Mouse (Mus musculus) hindbrain, embryonic 15.5 days (tissue): ENCODE measurements around the gene Dpm2. TPM values are rescaled to one million over a fixed set of nuclear protein-coding genes. Genes with fewer than 3 reads are reported as not detected.
A peak's percentile ranks its signal among the peaks of the same experiment; 100 is the strongest.

Source experiments
- ATAC-seq: fragments of 200-750 bp; cut with Nextera tagmentation; 2 replicates; pipeline ENCODE4 v1.8.0; 2017; ENCODE audit warnings: low read depth, moderate number of reproducible peaks, moderate TSS enrichment; ENCODE audit not compliant: low FRiP score
- H3K27ac ChIP-seq: fragments of 300-500 bp; sonication (generic); replicated peaks from 2 replicates; pipeline ENCODE4 v1.5.1; 2015; ENCODE audit warnings: mild to moderate bottlenecking, inconsistent platforms
- H3K27me3 ChIP-seq: fragments of 300-500 bp; sonication (generic); 2 replicates; pipeline ENCODE4 v1.6.1; 2015; ENCODE audit warnings: control low read depth, inconsistent platforms
- H3K36me3 ChIP-seq: fragments of 300-500 bp; sonication (generic); 2 replicates; pipeline ENCODE4 v1.6.1; 2015; ENCODE audit warnings: control low read depth, inconsistent platforms
- H3K4me1 ChIP-seq: fragments of 300-500 bp; sonication (generic); replicated peaks from 2 replicates; pipeline ENCODE4 v1.6.1; 2015; ENCODE audit warnings: control low read depth, inconsistent platforms
- H3K4me2 ChIP-seq: fragments of 300-500 bp; sonication (generic); 2 replicates; pipeline ENCODE4 v1.6.1; 2015; ENCODE audit warnings: moderate library complexity, mild to moderate bottlenecking, inconsistent platforms
- H3K4me3 ChIP-seq: fragments of 300-500 bp; sonication (generic); 2 replicates; pipeline ENCODE4 v1.5.1; 2015; ENCODE audit warnings: mild to moderate bottlenecking, inconsistent platforms
- H3K9ac ChIP-seq: fragments of 300-500 bp; sonication (generic); 2 replicates; pipeline ENCODE4 v1.6.1; 2015; ENCODE audit warnings: inconsistent platforms
- H3K9me3 ChIP-seq: fragments of 300-500 bp; sonication (generic); 2 replicates; pipeline ENCODE4 v1.6.1; 2016; ENCODE audit warnings: control low read depth, inconsistent platforms
- WGBS: fragments of 180-500 bp; shearing (Covaris S2); methylation state at CpG from one replicate; pipeline ENCODE4 v1.1.7; 2015; 5-methylcytosine and 5-hydroxymethylcytosine counted together
- polyA plus RNA-seq: library from polyadenylated mRNA; unstranded; fragments of >200 nt; fragmentation: Nextera tagmentation; extraction: Ambion mirVana; gene quantifications from 2 replicates; pipeline ENCODE4 v1.2.1, GENCODE M21; 2015

The Dpm2 gene
- polyA plus RNA-seq, 1 experiment from 2014 or later = 138 TPM

GRCm38 (mm10) chr2:32621517-32621859 lies 50.8 kb downstream of the Dpm2 start, which contains the start of gene Ak1:
Gene Ak1, plus strand, starts transcription at chr2:32621758.
- 34% methylated on average over 7 of the region's 7 CpGs for WGBS
- Histone ChIP-seq H3K9me3 (no peaks in the 10 kb centered on the region), H3K36me3 (peaks cover 13% of the 10 kb centered on the region; the same call in 1 of the 2 replicates), H3K4me3 (no peak within 1 kb of the TSS), H3K27ac (peak within 1 kb of the TSS; percentile 13; the same call in 1 of the 2 replicates), H3K4me1 (peaks cover 47% of the 10 kb centered on the region), H3K4me2 (no peak within 1 kb of the TSS), H3K9ac (no peak within 1 kb of the TSS), H3K27me3 (no peaks in the 10 kb centered on the region)
- ATAC-seq = no peak

Other genes starting within 250 kb of the Dpm2 start
- 48.2 and 60.7 TPM in 2 replicates for gene Ciz1, start 218.5 kb upstream of the Dpm2 start, polyA plus RNA-seq
- gene Dnm1, start 217.5 kb upstream of the Dpm2 start, polyA plus RNA-seq = 77.2 and 86.0 TPM in 2 replicates
- 156 and 160 TPM in 2 replicates for gene 1110008P14Rik, start 188.9 kb upstream of the Dpm2 start, polyA plus RNA-seq
- gene Lcn2, start 182.6 kb upstream of the Dpm2 start, polyA plus RNA-seq = 0.73 and 1.2 TPM in 2 replicates
- 51.0 and 57.4 TPM in 2 replicates for gene Ptges2, start 175.0 kb upstream of the Dpm2 start, polyA plus RNA-seq
- 4.8 and 5.8 TPM in 2 replicates for gene Naif1, start 120.4 kb upstream of the Dpm2 start, polyA plus RNA-seq
- 51.4 and 54.4 TPM in 2 replicates for gene Slc25a25, start 119.4 kb upstream of the Dpm2 start, polyA plus RNA-seq
- gene Fam102a, start 35.5 kb upstream of the Dpm2 start, polyA plus RNA-seq = 7.5 and 9.5 TPM in 2 replicates
- 11.9 and 15.3 TPM in 2 replicates for gene Pip5kl1, start 3.9 kb downstream of the Dpm2 start, polyA plus RNA-seq
- 0.79 and 0.87 TPM in 2 replicates for gene 9430097D07Rik, start 4.8 kb downstream of the Dpm2 start, polyA plus RNA-seq
- gene St6galnac4, start 16.2 kb downstream of the Dpm2 start, polyA plus RNA-seq = 41.2 and 41.9 TPM in 2 replicates
- gene St6galnac6, start 28.9 kb downstream of the Dpm2 start, polyA plus RNA-seq = 24.1 and 27.7 TPM in 2 replicates
- gene Ak1, start 50.9 kb downstream of the Dpm2 start, polyA plus RNA-seq = 89.0 and 95.9 TPM in 2 replicates
- 29.2 and 33.9 TPM in 2 replicates for gene Eng, start 75.7 kb downstream of the Dpm2 start, polyA plus RNA-seq
- gene Fpgs, start 133.3 kb downstream of the Dpm2 start, polyA plus RNA-seq = 20.4 and 22.7 TPM in 2 replicates
- 69.0 and 73.4 TPM in 2 replicates for gene Cdk9, start 142.2 kb downstream of the Dpm2 start, polyA plus RNA-seq
- gene Sh2d3c, start 150.2 kb downstream of the Dpm2 start, polyA plus RNA-seq = 50.1 and 53.3 TPM in 2 replicates
- gene 6330409D20Rik, start 170.2 kb downstream of the Dpm2 start, polyA plus RNA-seq = 3.4 and 3.5 TPM in 2 replicates
- 50.3 and 53.3 TPM in 2 replicates for gene Tor2a, start 186.4 kb downstream of the Dpm2 start, polyA plus RNA-seq
- gene Ttc16, start 204.8 kb downstream of the Dpm2 start, polyA plus RNA-seq = 0.59 and 0.62 TPM in 2 replicates
- gene Ptrh1, start 204.9 kb downstream of the Dpm2 start, polyA plus RNA-seq = 4.3 and 5.0 TPM in 2 replicates
- 1.3 and 2.0 TPM in 2 replicates for gene Cfap157, start 213.6 kb downstream of the Dpm2 start, polyA plus RNA-seq